Mouse (Mus musculus): ENCODE measurements around the gene Zbtb46. TPM values are rescaled to one million over a fixed set of nuclear protein-coding genes. Genes with fewer than 3 reads are reported as not detected.

Zbtb46 gene
- polyA plus RNA-seq, 1 experiment, result 8.3 TPM

DNA sequence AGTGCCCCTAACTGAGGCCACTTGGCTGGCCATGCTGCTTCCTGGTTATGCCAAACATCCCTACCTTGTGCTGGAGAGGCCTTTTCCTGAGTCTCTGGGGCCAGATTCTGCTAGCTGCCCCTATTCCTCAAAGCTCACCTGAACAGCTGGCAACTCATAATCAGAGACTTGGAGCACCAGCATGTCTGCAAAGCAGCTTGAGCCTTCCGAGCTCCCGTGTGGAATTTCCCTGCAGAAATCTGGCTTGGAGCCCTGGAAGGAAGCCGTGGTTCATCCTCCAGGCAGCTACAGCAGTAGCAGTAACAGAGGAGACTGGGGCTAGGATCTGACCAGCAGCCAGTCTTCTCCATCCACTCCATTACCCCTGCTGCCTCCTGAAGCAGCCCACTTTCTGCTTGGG, 73.3 kb downstream of the Zbtb46 start:
- Histone ChIP-seq H3K36me3 (ENCODE audit: control insufficient read depth, insufficient read depth, low read length) (no peaks in the 10 kb centered on the region; the same call in 1 of the 2 replicates), H3K4me1 (ENCODE audit: control insufficient read depth, insufficient read depth, low read length) (no peaks in the 10 kb centered on the region), H3K27ac (ENCODE audit: control insufficient read depth, insufficient read depth, low read depth, low read length) (no peak overlapping the region), H3K4me3 (ENCODE audit: control insufficient read depth, low read depth, low read length) (no peak overlapping the region), H3K27me3 (ENCODE audit: control insufficient read depth, insufficient read depth, low read length) (no peaks in the 10 kb centered on the region)
- TF ChIP-seq CTCF (IDR thresholded peaks at IDR 0.05; ENCODE audit: control insufficient read depth, insufficient read depth, insufficient replicate concordance, low read depth, low read length) (no peak), POLR2A (IDR thresholded peaks at IDR 0.05; ENCODE audit: control insufficient read depth, low read depth, low read length) (no peak)

DNA sequence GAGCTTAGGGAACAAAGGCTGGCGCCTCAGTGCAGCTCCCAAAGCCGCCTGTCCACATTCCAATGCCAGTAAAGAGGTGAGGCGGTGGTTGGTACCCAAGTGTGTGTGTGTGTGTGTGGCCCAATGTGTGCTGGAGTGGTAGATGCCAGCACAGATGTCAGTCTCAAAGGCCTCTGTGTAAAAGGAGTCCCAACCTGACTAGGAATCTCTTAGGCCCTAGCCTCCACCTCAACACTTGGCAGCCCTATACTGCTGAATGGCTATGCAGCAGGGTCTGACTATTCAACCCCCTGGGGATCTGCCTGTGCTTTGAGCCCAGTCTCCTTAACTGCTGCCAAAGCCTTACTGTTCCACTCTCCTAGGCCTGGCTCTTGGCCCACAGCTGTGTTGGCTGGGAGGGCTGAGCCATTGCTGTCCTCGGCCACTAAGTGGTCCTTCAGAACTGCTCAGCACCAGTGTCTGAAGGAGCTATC, 74.3 kb downstream of the Zbtb46 start:
- no peak overlapping the region for H3K4me3 ChIP-seq (ENCODE audit: control insufficient read depth, low read depth, low read length)
- no peak overlapping the region for H3K27ac ChIP-seq (ENCODE audit: control insufficient read depth, insufficient read depth, low read depth, low read length)
- H3K27me3 ChIP-seq (ENCODE audit: control insufficient read depth, insufficient read depth, low read length), result no peaks in the 10 kb centered on the region
- no peaks in the 10 kb centered on the region for H3K4me1 ChIP-seq (ENCODE audit: control insufficient read depth, insufficient read depth, low read length)
- TF ChIP-seq CTCF (IDR thresholded peaks at IDR 0.05; ENCODE audit: control insufficient read depth, insufficient read depth, insufficient replicate concordance, low read depth, low read length), result no peak
- TF ChIP-seq POLR2A (IDR thresholded peaks at IDR 0.05; ENCODE audit: control insufficient read depth, low read depth, low read length), result no peak
- peaks cover 2% of the 10 kb centered on the region; the same call in 1 of the 2 replicates for H3K36me3 ChIP-seq (ENCODE audit: control insufficient read depth, insufficient read depth, low read length)

DNA sequence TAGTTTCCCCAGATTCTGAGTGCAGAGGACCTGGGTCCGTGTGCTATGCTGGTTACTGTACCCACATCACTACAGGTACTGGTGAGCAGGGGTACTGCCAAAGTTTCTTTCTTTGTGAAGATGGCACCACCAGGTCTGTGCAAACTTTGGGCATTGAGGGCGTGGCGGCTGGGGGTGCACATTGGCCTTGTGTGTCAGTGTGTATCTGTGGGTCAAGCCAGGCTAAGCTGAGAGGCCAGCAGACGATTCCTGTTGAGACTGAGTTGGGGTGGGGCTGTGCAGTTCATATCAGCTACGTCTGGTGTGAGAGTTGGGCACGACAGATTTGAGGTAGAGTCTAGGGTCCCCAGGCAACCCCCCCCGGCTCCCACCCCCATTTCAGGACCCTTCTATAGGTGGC, 74.8 kb downstream of the Zbtb46 start:
- no peak for TF ChIP-seq CTCF (IDR thresholded peaks at IDR 0.05; ENCODE audit: control insufficient read depth, insufficient read depth, insufficient replicate concordance, low read depth, low read length)
- no peak for TF ChIP-seq POLR2A (IDR thresholded peaks at IDR 0.05; ENCODE audit: control insufficient read depth, low read depth, low read length)
- Histone ChIP-seq H3K4me3 (ENCODE audit: control insufficient read depth, low read depth, low read length) (no peak overlapping the region), H3K36me3 (ENCODE audit: control insufficient read depth, insufficient read depth, low read length) (peaks cover 2% of the 10 kb centered on the region; the same call in 1 of the 2 replicates), H3K27me3 (ENCODE audit: control insufficient read depth, insufficient read depth, low read length) (no peaks in the 10 kb centered on the region), H3K27ac (ENCODE audit: control insufficient read depth, insufficient read depth, low read depth, low read length) (no peak overlapping the region), H3K4me1 (ENCODE audit: control insufficient read depth, insufficient read depth, low read length) (no peaks in the 10 kb centered on the region)

DNA sequence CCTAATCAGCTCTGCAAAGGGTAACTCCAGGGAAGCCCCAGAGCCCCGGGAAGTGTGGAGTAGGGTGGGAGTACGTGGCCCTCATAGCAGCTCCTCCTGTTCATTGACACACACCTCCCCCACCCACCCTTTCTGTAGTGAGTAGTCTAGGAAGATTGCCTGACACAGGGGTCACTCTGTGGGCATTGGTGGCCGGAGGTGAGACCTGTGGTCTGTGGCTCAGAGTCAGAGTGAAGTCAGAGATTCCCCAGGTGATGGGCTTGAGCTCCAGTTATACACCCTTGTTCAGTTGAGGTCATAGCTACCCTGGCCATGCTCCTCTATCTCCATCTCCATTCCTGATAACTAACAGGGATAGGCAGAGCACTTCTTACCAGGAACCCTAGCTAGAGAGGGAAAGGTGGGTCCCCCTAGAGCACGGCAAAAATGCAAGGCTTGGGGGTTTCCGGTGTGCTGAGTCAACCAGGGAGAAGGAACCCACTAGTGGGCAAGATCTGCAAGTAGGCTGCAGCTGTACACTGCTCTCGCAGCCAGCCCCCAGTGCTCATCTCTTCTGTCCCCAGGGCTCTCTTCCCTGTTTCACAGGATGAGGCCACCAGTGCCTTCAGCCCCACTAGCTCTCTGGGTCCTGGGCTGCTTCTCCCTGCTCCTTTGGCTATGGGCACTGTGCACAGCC, 77.5 kb downstream of the Zbtb46 start:
- peaks cover 2% of the 10 kb centered on the region; the same call in 1 of the 2 replicates for H3K36me3 ChIP-seq (ENCODE audit: control insufficient read depth, insufficient read depth, low read length)
- H3K4me1 ChIP-seq (ENCODE audit: control insufficient read depth, insufficient read depth, low read length), result no peaks in the 10 kb centered on the region
- no peak for TF ChIP-seq POLR2A (IDR thresholded peaks at IDR 0.05; ENCODE audit: control insufficient read depth, low read depth, low read length)
- no peak for TF ChIP-seq CTCF (IDR thresholded peaks at IDR 0.05; ENCODE audit: control insufficient read depth, insufficient read depth, insufficient replicate concordance, low read depth, low read length)
- no peak overlapping the region for H3K27ac ChIP-seq (ENCODE audit: control insufficient read depth, insufficient read depth, low read depth, low read length)
- H3K4me3 ChIP-seq (ENCODE audit: control insufficient read depth, low read depth, low read length), result no peak overlapping the region
- H3K27me3 ChIP-seq (ENCODE audit: control insufficient read depth, insufficient read depth, low read length), result no peaks in the 10 kb centered on the region

DNA sequence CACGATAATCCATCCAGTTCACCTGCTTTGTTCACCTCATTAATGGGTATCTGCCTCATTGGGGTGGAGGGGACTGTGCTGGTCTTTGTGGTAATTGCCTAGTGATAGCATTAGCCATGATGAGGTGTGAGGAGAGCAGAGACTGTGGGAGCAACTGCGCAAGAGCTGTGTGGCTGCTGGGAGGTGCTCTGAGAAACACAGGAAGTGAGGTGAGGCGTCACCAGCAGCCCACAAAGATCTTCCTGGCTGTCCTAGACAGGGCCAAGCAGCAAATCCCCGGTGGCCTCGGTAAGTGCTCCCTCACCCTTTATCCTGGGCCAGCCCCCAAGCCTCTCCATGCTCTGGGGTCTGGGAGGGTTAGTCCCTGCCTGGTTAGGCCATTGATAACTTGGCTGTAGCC, 78.1 kb downstream of the Zbtb46 start:
- H3K4me3 ChIP-seq (ENCODE audit: control insufficient read depth, low read depth, low read length), result no peak overlapping the region
- no peaks in the 10 kb centered on the region for H3K27me3 ChIP-seq (ENCODE audit: control insufficient read depth, insufficient read depth, low read length)
- H3K4me1 ChIP-seq (ENCODE audit: control insufficient read depth, insufficient read depth, low read length), result no peaks in the 10 kb centered on the region
- H3K27ac ChIP-seq (ENCODE audit: control insufficient read depth, insufficient read depth, low read depth, low read length), result no peak overlapping the region
- no peak for TF ChIP-seq CTCF (IDR thresholded peaks at IDR 0.05; ENCODE audit: control insufficient read depth, insufficient read depth, insufficient replicate concordance, low read depth, low read length)
- no peak for TF ChIP-seq POLR2A (IDR thresholded peaks at IDR 0.05; ENCODE audit: control insufficient read depth, low read depth, low read length)
- H3K36me3 ChIP-seq (ENCODE audit: control insufficient read depth, insufficient read depth, low read length), result peaks cover 2% of the 10 kb centered on the region; the same call in 1 of the 2 replicates

DNA sequence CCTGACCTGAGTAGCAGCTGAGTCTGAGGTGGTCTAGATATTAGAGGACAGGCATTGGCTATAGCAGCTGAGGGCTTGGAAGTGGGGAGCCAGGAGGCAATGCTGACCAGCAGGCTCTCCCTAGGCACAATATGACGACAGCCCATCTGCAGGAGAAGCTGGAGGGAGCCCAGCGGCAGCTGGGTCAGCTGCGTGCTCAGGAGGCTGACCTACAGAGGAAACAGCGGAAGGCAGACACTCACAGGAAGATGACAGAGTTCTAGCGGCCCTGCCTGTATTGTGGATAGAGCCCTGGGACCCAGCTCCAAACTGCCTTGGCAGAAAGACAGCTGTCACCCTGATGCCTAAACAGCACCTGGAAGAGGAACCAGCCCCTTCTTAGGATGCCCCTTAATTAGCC, 79.0 kb downstream of the Zbtb46 start:
- Histone ChIP-seq H3K4me1 (ENCODE audit: control insufficient read depth, insufficient read depth, low read length) (no peaks in the 10 kb centered on the region), H3K4me3 (ENCODE audit: control insufficient read depth, low read depth, low read length) (no peak overlapping the region), H3K27ac (ENCODE audit: control insufficient read depth, insufficient read depth, low read depth, low read length) (no peak overlapping the region), H3K27me3 (ENCODE audit: control insufficient read depth, insufficient read depth, low read length) (no peaks in the 10 kb centered on the region), H3K36me3 (ENCODE audit: control insufficient read depth, insufficient read depth, low read length) (peaks cover 2% of the 10 kb centered on the region; the same call in 1 of the 2 replicates)
- TF ChIP-seq CTCF (IDR thresholded peaks at IDR 0.05; ENCODE audit: control insufficient read depth, insufficient read depth, insufficient replicate concordance, low read depth, low read length), result no peak
- TF ChIP-seq POLR2A (IDR thresholded peaks at IDR 0.05; ENCODE audit: control insufficient read depth, low read depth, low read length), result no peak

DNA sequence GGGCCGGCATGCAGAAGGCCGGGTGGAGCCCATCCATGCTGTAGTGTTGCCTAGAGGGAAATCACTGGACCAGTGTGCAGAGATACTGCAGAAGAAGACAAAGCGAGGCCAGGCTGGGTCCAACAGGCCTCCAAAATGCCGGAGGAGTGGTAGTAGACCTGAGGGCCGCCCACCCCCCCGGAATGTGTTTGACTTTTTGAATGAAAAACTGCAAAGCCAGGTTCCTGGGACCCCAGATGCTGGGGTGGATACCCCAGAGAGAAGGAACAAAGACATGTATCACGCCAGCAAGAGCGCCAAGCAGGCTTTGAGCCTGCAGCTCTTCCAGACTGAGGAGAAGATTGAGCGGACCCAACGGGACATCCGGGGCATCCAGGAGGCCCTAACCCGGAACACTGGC, 79.4 kb downstream of the Zbtb46 start, which contains the start of gene Lime1:
Lime1 (plus strand) TSS at position 301 of the 400 bp plus-strand sequence.
- TF ChIP-seq CTCF (IDR thresholded peaks at IDR 0.05; ENCODE audit: control insufficient read depth, insufficient read depth, insufficient replicate concordance, low read depth, low read length) (no peak), POLR2A (IDR thresholded peaks at IDR 0.05; ENCODE audit: control insufficient read depth, low read depth, low read length) (no peak)
- H3K36me3 ChIP-seq (ENCODE audit: control insufficient read depth, insufficient read depth, low read length), result peaks cover 2% of the 10 kb centered on the region; the same call in 1 of the 2 replicates
- H3K27me3 ChIP-seq (ENCODE audit: control insufficient read depth, insufficient read depth, low read length), result no peaks in the 10 kb centered on the region
- H3K4me3 ChIP-seq (ENCODE audit: control insufficient read depth, low read depth, low read length), result no peak within 1 kb of the TSS
- H3K4me1 ChIP-seq (ENCODE audit: control insufficient read depth, insufficient read depth, low read length), result no peaks in the 10 kb centered on the region
- H3K27ac ChIP-seq (ENCODE audit: control insufficient read depth, insufficient read depth, low read depth, low read length), result no peak within 1 kb of the TSS

Measured in testis, adult 2 months (tissue).